Mouse (Mus musculus) MEL (cell line): ENCODE data around the gene Bnc2. TPM values are rescaled to one million over a fixed set of nuclear protein-coding genes. Genes with fewer than 3 reads are reported as not detected.

Experiments used
- DNase-seq: peaks from one replicate; pipeline ENCODE4 v3.0.0; 2011; ENCODE audit warnings: low read depth, low spot score
- H3K27ac ChIP-seq: 2 replicates; pipeline ENCODE4 v1.5.1; 2012; ENCODE audit warnings: low read depth, mild to moderate bottlenecking, control low read depth, low read length, moderate library complexity; ENCODE audit not compliant: control insufficient read depth
- H3K27me3 ChIP-seq, 2 experiments: fragments of 150-350 bp in 1 of 2; sonication (generic) in 1 of 2; 2 replicates each; pipeline ENCODE4 v1.6.1; 2012; ENCODE audit warnings: low read length in 2 of 2, mild to moderate bottlenecking in 2 of 2, improper control_type of control experiment in 1 of 2, moderate library complexity in 1 of 2; ENCODE audit not compliant: insufficient read depth in 2 of 2, control insufficient read depth in 1 of 2
- H3K36me3 ChIP-seq, 2 experiments: 2 replicates each; pipeline ENCODE4 v1.6.1; 2012 to 2014; ENCODE audit warnings: low read length in 2 of 2, improper control_type of control experiment in 1 of 2, inconsistent platforms in 1 of 2, mild to moderate bottlenecking in 1 of 2; ENCODE audit not compliant: insufficient read depth in 2 of 2, control insufficient read depth in 1 of 2
- H3K4me1 ChIP-seq, 2 experiments: fragments of 150-350 bp in 1 of 2; sonication (generic) in 1 of 2; 2 replicates each; pipeline ENCODE4 v1.6.1; 2012; ENCODE audit warnings: low read length in 2 of 2, improper control_type of control experiment in 1 of 2, mild to moderate bottlenecking in 1 of 2; ENCODE audit not compliant: insufficient read depth in 2 of 2, control insufficient read depth in 1 of 2
- H3K4me3 ChIP-seq, 2 experiments: fragments of 150-350 bp in 1 of 2; sonication (generic) in 1 of 2; 2 replicates each; pipeline ENCODE4 v1.5.1; 2012; ENCODE audit warnings: low read depth in 2 of 2, low read length in 2 of 2, mild to moderate bottlenecking in 2 of 2, moderate library complexity in 2 of 2, control low read depth in 1 of 2, improper control_type of control experiment in 1 of 2; ENCODE audit not compliant: control insufficient read depth in 1 of 2, insufficient read depth in 1 of 2
- H3K79me2 ChIP-seq: 2 replicates; pipeline ENCODE4 v1.6.1; 2012; ENCODE audit warnings: mild to moderate bottlenecking, low read length, moderate library complexity; ENCODE audit not compliant: control insufficient read depth, poor library complexity, insufficient read depth
- H3K9ac ChIP-seq: 2 replicates; pipeline ENCODE4 v1.6.1; 2012; ENCODE audit warnings: low read depth, mild to moderate bottlenecking, control low read depth, low read length, moderate library complexity; ENCODE audit not compliant: control insufficient read depth, poor library complexity, severe bottlenecking
- H3K9me3 ChIP-seq: fragments of 150-350 bp; sonication (generic); replicated peaks from 2 replicates; pipeline ENCODE4 v1.6.1; 2012; ENCODE audit warnings: mild to moderate bottlenecking, low read length, improper control_type of control experiment, moderate library complexity; ENCODE audit not compliant: insufficient read depth
- BHLHE40 ChIP-seq: IDR thresholded peaks from 2 replicates; pipeline ENCODE4 v1.6.1; 2012; ENCODE audit warnings: low read depth, mild to moderate bottlenecking, inconsistent platforms, low read length, improper control_type of control experiment, borderline replicate concordance
- CHD1 ChIP-seq: IDR thresholded peaks from 2 replicates; pipeline ENCODE4 v1.6.1; 2012; ENCODE audit warnings: low read depth, mild to moderate bottlenecking, inconsistent platforms, low read length, improper control_type of control experiment
- CTCF ChIP-seq, 3 experiments: IDR thresholded peaks in 2 of 3; conservative IDR thresholded peaks in 1 of 3; 2 replicates each; pipeline ENCODE4 v1.5.1; 2011 to 2012; ENCODE audit warnings: low read length in 3 of 3, low read depth in 2 of 3, mild to moderate bottlenecking in 2 of 3, improper control_type of control experiment in 1 of 3, inconsistent platforms in 1 of 3, mixed read lengths in 1 of 3, moderate library complexity in 1 of 3; ENCODE audit not compliant: control insufficient read depth in 1 of 3, insufficient read depth in 1 of 3, poor library complexity in 1 of 3, severe bottlenecking in 1 of 3
- ELF1 ChIP-seq: IDR thresholded peaks from 2 replicates; pipeline ENCODE4 v1.6.1; 2014; ENCODE audit warnings: low read depth, mild to moderate bottlenecking, inconsistent platforms, low read length, improper control_type of control experiment, moderate library complexity
- EP300 ChIP-seq, 2 experiments: IDR thresholded peaks; 2 replicates each; pipeline ENCODE4 v1.6.1; 2011; ENCODE audit warnings: improper control_type of control experiment in 2 of 2, low read length in 2 of 2, low read depth in 1 of 2, mild to moderate bottlenecking in 1 of 2
- ETS1 ChIP-seq: IDR thresholded peaks from 2 replicates; pipeline ENCODE4 v1.6.1; 2012; ENCODE audit warnings: low read depth, mild to moderate bottlenecking, inconsistent platforms, low read length, improper control_type of control experiment, moderate library complexity
- GABPA ChIP-seq: IDR thresholded peaks from 2 replicates; pipeline ENCODE4 v1.6.1; 2012; ENCODE audit warnings: low read depth, mild to moderate bottlenecking, inconsistent platforms, low read length, improper control_type of control experiment, moderate library complexity
- GATA1 ChIP-seq: IDR thresholded peaks from 2 replicates; pipeline ENCODE4 v1.6.1; 2011; ENCODE audit warnings: low read depth, low read length, improper control_type of control experiment
- HCFC1 ChIP-seq: IDR thresholded peaks from 2 replicates; pipeline ENCODE4 v1.6.1; 2012; ENCODE audit warnings: low read depth, mild to moderate bottlenecking, inconsistent platforms, low read length, improper control_type of control experiment, moderate library complexity
- MAX ChIP-seq: IDR thresholded peaks from 2 replicates; pipeline ENCODE4 v1.6.1; 2011; ENCODE audit warnings: low read length, improper control_type of control experiment
- MAZ ChIP-seq: IDR thresholded peaks from 2 replicates; pipeline ENCODE4 v1.6.1; 2012; ENCODE audit warnings: low read depth, mild to moderate bottlenecking, inconsistent platforms, low read length, improper control_type of control experiment
- MEF2A ChIP-seq: IDR thresholded peaks from 2 replicates; pipeline ENCODE4 v1.6.1; 2014; ENCODE audit warnings: low read depth, mild to moderate bottlenecking, inconsistent platforms, low read length, improper control_type of control experiment; ENCODE audit not compliant: poor library complexity, insufficient replicate concordance, severe bottlenecking; ENCODE audit errors: extremely low read depth
- MXI1 ChIP-seq: IDR thresholded peaks from 2 replicates; pipeline ENCODE4 v1.6.1; 2011; ENCODE audit warnings: mild to moderate bottlenecking, low read depth, low read length, improper control_type of control experiment
- MYB ChIP-seq: IDR thresholded peaks from 2 replicates; pipeline ENCODE4 v1.6.1; 2011; ENCODE audit warnings: mild to moderate bottlenecking, low read depth, low read length, improper control_type of control experiment
- MYC ChIP-seq: IDR thresholded peaks from 2 replicates; pipeline ENCODE4 v1.6.1; 2011; ENCODE audit warnings: low read depth, mild to moderate bottlenecking, low read length, improper control_type of control experiment, moderate library complexity
- NELFE ChIP-seq: IDR thresholded peaks from 2 replicates; pipeline ENCODE4 v1.6.1; 2011; ENCODE audit warnings: low read depth, low read length, improper control_type of control experiment
- POLR2A ChIP-seq, 2 experiments: IDR thresholded peaks; 2 replicates each; pipeline ENCODE4 v1.6.1; 2011 to 2012; ENCODE audit warnings: low read length in 2 of 2, mild to moderate bottlenecking in 2 of 2, control low read depth in 1 of 2, improper control_type of control experiment in 1 of 2, low read depth in 1 of 2, moderate library complexity in 1 of 2; ENCODE audit not compliant: control insufficient read depth in 1 of 2, insufficient read depth in 1 of 2, poor library complexity in 1 of 2
- POLR2AphosphoS2 ChIP-seq: IDR thresholded peaks from 2 replicates; pipeline ENCODE4 v1.6.1; 2011; ENCODE audit warnings: low read length, improper control_type of control experiment
- POLR2AphosphoS5 ChIP-seq: IDR thresholded peaks from 2 replicates; pipeline ENCODE4 v1.6.1; 2012; ENCODE audit warnings: low read depth, borderline replicate concordance, mild to moderate bottlenecking, inconsistent platforms, low read length, moderate library complexity, mixed read lengths
- RAD21 ChIP-seq: IDR thresholded peaks from 2 replicates; pipeline ENCODE4 v1.6.1; 2011; ENCODE audit warnings: mild to moderate bottlenecking, low read depth, low read length, improper control_type of control experiment
- RCOR1 ChIP-seq: IDR thresholded peaks from 2 replicates; pipeline ENCODE4 v1.6.1; 2012; ENCODE audit warnings: low read depth, mild to moderate bottlenecking, inconsistent platforms, low read length, improper control_type of control experiment
- SIN3A ChIP-seq: IDR thresholded peaks from 2 replicates; pipeline ENCODE4 v1.6.1; 2012; ENCODE audit warnings: low read length, improper control_type of control experiment, inconsistent platforms
- SMC3 ChIP-seq: IDR thresholded peaks from 2 replicates; pipeline ENCODE4 v1.6.1; 2011; ENCODE audit warnings: low read depth, low read length, improper control_type of control experiment
- TAL1 ChIP-seq: IDR thresholded peaks from 2 replicates; pipeline ENCODE4 v1.6.1; 2012; ENCODE audit warnings: mild to moderate bottlenecking, inconsistent platforms, low read length, moderate library complexity, mixed read lengths
- TBP ChIP-seq: IDR thresholded peaks from 2 replicates; pipeline ENCODE4 v1.8.0; 2011; ENCODE audit warnings: low read depth, low read length, improper control_type of control experiment
- TCF12 ChIP-seq: IDR thresholded peaks from 2 replicates; pipeline ENCODE4 v1.6.1; 2014; ENCODE audit warnings: low read depth, mild to moderate bottlenecking, inconsistent platforms, low read length, improper control_type of control experiment, moderate library complexity
- UBTF ChIP-seq: IDR thresholded peaks from 2 replicates; pipeline ENCODE4 v1.6.1; 2012; ENCODE audit warnings: low read depth, mild to moderate bottlenecking, inconsistent platforms, low read length, improper control_type of control experiment, moderate library complexity, borderline replicate concordance; ENCODE audit not compliant: insufficient read depth
- USF1 ChIP-seq: IDR thresholded peaks from 2 replicates; pipeline ENCODE4 v1.6.1; 2014; ENCODE audit warnings: low read depth, mild to moderate bottlenecking, inconsistent platforms, low read length, improper control_type of control experiment, moderate library complexity
- ZC3H11A ChIP-seq: IDR thresholded peaks from 2 replicates; pipeline ENCODE4 v1.6.1; 2012; ENCODE audit warnings: low read depth, mild to moderate bottlenecking, inconsistent platforms, low read length, improper control_type of control experiment
- ZKSCAN1 ChIP-seq: IDR thresholded peaks from 2 replicates; pipeline ENCODE4 v1.6.1; 2012; ENCODE audit warnings: low read depth, mild to moderate bottlenecking, inconsistent platforms, low read length, improper control_type of control experiment, moderate library complexity
- ZMIZ1 ChIP-seq: IDR thresholded peaks from 2 replicates; pipeline ENCODE4 v1.6.1; 2012; ENCODE audit warnings: low read depth, mild to moderate bottlenecking, inconsistent platforms, low read length, improper control_type of control experiment, moderate library complexity
- ZNF384 ChIP-seq: IDR thresholded peaks from 2 replicates; pipeline ENCODE4 v1.6.1; 2012; ENCODE audit warnings: low read depth, mild to moderate bottlenecking, inconsistent platforms, low read length, improper control_type of control experiment
- polyA plus RNA-seq, 2 experiments: library from polyadenylated mRNA; stranded (reverse) in 1 of 2; unstranded in 1 of 2; fragments of >175 nt in 1 of 2; fragments of >200 nt in 1 of 2; gene quantifications; 2 replicates each; pipeline versions ENCODE4 v1.2.1 to v1.2.4; 2012; ENCODE audit warnings: low replicate concordance in 2 of 2, low read depth in 1 of 2; ENCODE audit not compliant: insufficient read length in 2 of 2, insufficient read depth in 1 of 2, missing spikeins in 1 of 2
- total RNA-seq: library from RNA; depleted of rRNA; stranded (reverse); fragments of 300-350 nt; gene quantifications from 2 replicates; pipeline ENCODE4 v1.2.3, GENCODE M21; 2012

Gene Bnc2
- total and polyA plus RNA-seq, 3 experiments: not detected

GRCm38 (mm10) chr4:84403356-84404145, 271.5 kb downstream of the Bnc2 start:
- Histone ChIP-seq H3K9ac (no peak overlapping the region), H3K27me3 (no peaks in the 10 kb centered on the region), H3K79me2 (no peaks in the 10 kb centered on the region), H3K27ac (peak overlapping the region; percentile 36; the same call in 1 of the 2 replicates), H3K4me3 (peak overlapping the region in 1 of 2 experiments; percentile 15; a peak in 1 of 4 replicates), H3K4me1 (no peaks in the 10 kb centered on the region), H3K36me3 (no peaks in the 10 kb centered on the region; a peak in 1 of 4 replicates), H3K9me3 (no peaks in the 10 kb centered on the region)
- TF ChIP-seq MYB (no peak), POLR2AphosphoS2 (no peak), MAX (no peak), BHLHE40 (no peak), ELF1 (no peak), MEF2A (no peak), SIN3A (no peak), CHD1 (no peak), POLR2A (IDR thresholded peaks at IDR 0.05; ENCODE audit: control insufficient read depth in 1 of 2, insufficient read depth in 1 of 2, low read depth in 1 of 2, low read length in 2 of 2, poor library complexity in 1 of 2) (no peak), CTCF (IDR thresholded peaks at IDR 0.05 in 2 of 3, conservative IDR thresholded peaks at IDR 0.05 in 1 of 3; ENCODE audit: control insufficient read depth in 1 of 3, insufficient read depth in 1 of 3, low read depth in 2 of 3, low read length in 3 of 3, poor library complexity in 1 of 3, severe bottlenecking in 1 of 3) (no peak), MAZ (no peak), POLR2AphosphoS5 (no peak), ETS1 (peak; percentile 37; the same call in 1 of the 2 replicates), TBP (no peak), MXI1 (no peak), ZKSCAN1 (no peak), TAL1 (no peak), TCF12 (peak; percentile 53), UBTF (no peak), USF1 (no peak), ZC3H11A (no peak), RAD21 (no peak), ZNF384 (peak; percentile 73; the same call in 1 of the 2 replicates), GATA1 (no peak), GABPA (no peak), MYC (no peak), SMC3 (no peak), NELFE (no peak), EP300 (IDR thresholded peaks at IDR 0.05; ENCODE audit: low read depth in 1 of 2, low read length in 2 of 2) (peak in 1 of 2 experiments; percentile 27; a peak in 1 of 4 replicates), ZMIZ1 (no peak), RCOR1 (no peak), HCFC1 (no peak)
- DNase-seq: no peak
